Mouse (Mus musculus) spleen, adult 2 months (tissue): ENCODE data around the gene Exog.

Experiments used
- CTCF ChIP-seq: fragments of 200-500 bp; IDR thresholded peaks from 2 replicates; pipeline ENCODE4 v1.5.1; 2011; ENCODE audit warnings: mild to moderate bottlenecking, inconsistent platforms; ENCODE audit not compliant: insufficient read depth, insufficient read length, insufficient replicate concordance; ENCODE audit errors: extremely low read depth
- POLR2A ChIP-seq: fragments of 200-500 bp; IDR thresholded peaks from 2 replicates; pipeline ENCODE4 v1.6.1; 2011; ENCODE audit warnings: low read depth, low read length, inconsistent platforms

DNA sequence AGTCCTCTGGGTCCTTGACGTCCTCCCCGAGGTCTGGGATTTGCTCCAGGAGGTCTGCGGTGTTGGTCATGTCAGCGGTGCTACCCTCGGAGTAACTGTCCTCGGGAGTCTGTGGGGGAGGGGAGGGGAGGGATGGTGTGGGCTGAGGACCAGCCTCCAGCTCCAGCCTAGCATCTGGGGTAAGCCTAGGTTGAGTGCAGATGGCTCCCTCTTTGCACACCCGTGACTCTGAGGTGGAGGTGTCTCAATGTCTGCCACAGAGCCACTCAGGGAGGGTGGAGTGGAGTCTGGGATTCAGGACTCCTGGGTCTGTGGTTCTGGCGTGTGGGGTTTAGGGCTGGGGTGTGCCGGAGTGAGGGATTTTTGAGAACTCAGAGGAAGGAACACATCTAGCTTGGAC, 68.2 kb downstream of the Exog start:
- TF ChIP-seq POLR2A (no peak), CTCF (no peak)
